Mouse (Mus musculus) layer of hippocampus, postnatal 36 days (tissue): ENCODE measurements around the gene Gnai2. TPM values are rescaled to one million over a fixed set of nuclear protein-coding genes. Genes with fewer than 3 reads are reported as not detected.
"Not testable (repeated sequence)": the region's sequence is repeated elsewhere in the genome, so short reads cannot be mapped to it uniquely, and the experiment has no call there.

Experiments
- DNase-seq, 2 experiments: peaks; one replicate each; pipeline ENCODE4 v3.0.0; 2022
- total RNA-seq, 2 experiments: library from RNA; stranded (reverse); gene quantifications; 2 replicates each; pipeline ENCODE4 v1.2.3; 2021

Gene Gnai2
- total RNA-seq, 2 experiments from 2014 or later, result 195 to 208 TPM

- no peak for DNase-seq
Measured at GRCm38 (mm10) chr9:107567702-107568319, 67.4 kb downstream of the Gnai2 start, which contains the start of gene Hyal2. TSS of gene Hyal2 (plus strand) at chr9:107567945.

GRCm38 (mm10) chr9:107566855-107567254 is 68.3 kb downstream of the Gnai2 start:
- DNase-seq, result no peak

GRCm38 (mm10) chr9:107566041-107566709 is 69.0 kb downstream of the Gnai2 start:
- peak in 1 of 2 experiments; percentile 55 for DNase-seq

DNA sequence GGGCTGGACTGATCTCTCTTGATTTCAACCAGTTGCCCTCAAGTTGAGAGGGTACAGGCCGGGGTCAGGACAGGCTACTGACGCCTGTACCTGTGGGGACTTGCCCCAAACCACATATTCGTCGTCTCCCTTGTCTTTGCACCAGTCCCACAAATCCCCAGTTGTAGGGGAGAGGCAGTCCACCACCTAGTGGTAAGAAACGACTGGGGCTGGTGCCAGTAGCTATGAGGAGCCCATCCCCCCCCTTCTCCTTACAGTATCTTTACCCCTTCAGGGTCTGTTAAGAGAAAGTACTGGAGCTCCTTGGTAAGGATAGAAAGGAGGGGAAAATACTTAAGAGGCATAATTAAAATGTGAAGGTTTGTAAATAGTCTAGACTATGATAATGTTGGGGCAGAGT is 69.6 kb downstream of the Gnai2 start:
- DNase-seq, result not testable (repeated sequence)

Other genes starting within 250 kb of the Gnai2 start
- 10 to 100 TPM; 17.5 to 23.3 TPM for gene Cacna2d2, start 235.8 kb downstream of the Gnai2 start, total RNA-seq
- gene Tmem115, start 101.4 kb downstream of the Gnai2 start, total RNA-seq, result 10 to 100 TPM; 34.6 to 35.0 TPM
- gene Cyb561d2, start 93.2 kb downstream of the Gnai2 start, total RNA-seq, result 10 to 100 TPM; 15.1 to 18.2 TPM
- gene Nprl2, start 93.1 kb downstream of the Gnai2 start, total RNA-seq, result 10 to 100 TPM; 39.7 to 47.9 TPM
- 1 to 10 TPM; 3.4 to 4.3 TPM for gene Zmynd10, start 88.1 kb downstream of the Gnai2 start, total RNA-seq
- 10 to 100 TPM; 15.8 TPM for gene Rassf1, start 83.8 kb downstream of the Gnai2 start, total RNA-seq
- gene Tusc2, start 72.1 kb downstream of the Gnai2 start, total RNA-seq, result 10 to 100 TPM; 70.1 to 82.0 TPM
- gene Hyal2, start 67.4 kb downstream of the Gnai2 start, total RNA-seq, result 10 to 100 TPM; 13.0 to 13.5 TPM
- 1 to 10 TPM; 6.5 to 6.7 TPM for gene Hyal1, start 58.4 kb downstream of the Gnai2 start, total RNA-seq
- gene Naa80, start 56.5 kb downstream of the Gnai2 start, total RNA-seq, result 10 to 100 TPM; 13.5 to 13.8 TPM
- 1 to 10 TPM; 1.3 to 1.8 TPM for gene Hyal3, start 54.5 kb downstream of the Gnai2 start, total RNA-seq
- 10 to 100 TPM; 11.2 to 13.8 TPM for gene Ifrd2, start 47.7 kb downstream of the Gnai2 start, total RNA-seq
- gene Sema3b, start 26.1 kb downstream of the Gnai2 start, total RNA-seq, result 1 to 10 TPM; 1.7 to 2.2 TPM
- 10 to 100 TPM; 53.9 to 60.6 TPM for gene Slc38a3, start 34.2 kb upstream of the Gnai2 start, total RNA-seq
- gene Gnat1, start 44.3 kb upstream of the Gnai2 start, total RNA-seq, result not detected
- 1 to 10 TPM; 4.3 to 4.6 TPM for gene Sema3f, start 75.1 kb upstream of the Gnai2 start, total RNA-seq
- 100 to 1,000 TPM; 143 to 166 TPM for gene Rbm5, start 135.6 kb upstream of the Gnai2 start, total RNA-seq
- 10 to 100 TPM; 58.4 to 72.0 TPM for gene Rbm6, start 237.9 kb upstream of the Gnai2 start, total RNA-seq